Mouse (Mus musculus) erythroblast, adult 5-6 weeks (primary cell): ENCODE results near the gene Scn8a. TPM values are rescaled to one million over a fixed set of nuclear protein-coding genes. Genes with fewer than 3 reads are reported as not detected.

ENCODE experiments used
- ATAC-seq: replicated peaks from 2 replicates; pipeline ENCODE4 v1.8.0; 2016; ENCODE audit warnings: moderate number of reproducible peaks, mild to moderate bottlenecking, moderate TSS enrichment, inconsistent platforms; ENCODE audit not compliant: poor library complexity, low FRiP score, severe bottlenecking
- total RNA-seq, 2 experiments: library from RNA; stranded (forward) in 1 of 2; stranded (reverse) in 1 of 2; fragments of 150-400 nt in 1 of 2; fragments of 200-764, 138-1000 nt in 1 of 2; gene quantifications; 2 replicates each; pipeline versions ENCODE4 v1.2.3 to v1.2.4; 2015 to 2017; ENCODE audit warnings: low replicate concordance in 2 of 2

Gene Scn8a
- total RNA-seq, 2 experiments from 2014 or later, result not detected

DNA sequence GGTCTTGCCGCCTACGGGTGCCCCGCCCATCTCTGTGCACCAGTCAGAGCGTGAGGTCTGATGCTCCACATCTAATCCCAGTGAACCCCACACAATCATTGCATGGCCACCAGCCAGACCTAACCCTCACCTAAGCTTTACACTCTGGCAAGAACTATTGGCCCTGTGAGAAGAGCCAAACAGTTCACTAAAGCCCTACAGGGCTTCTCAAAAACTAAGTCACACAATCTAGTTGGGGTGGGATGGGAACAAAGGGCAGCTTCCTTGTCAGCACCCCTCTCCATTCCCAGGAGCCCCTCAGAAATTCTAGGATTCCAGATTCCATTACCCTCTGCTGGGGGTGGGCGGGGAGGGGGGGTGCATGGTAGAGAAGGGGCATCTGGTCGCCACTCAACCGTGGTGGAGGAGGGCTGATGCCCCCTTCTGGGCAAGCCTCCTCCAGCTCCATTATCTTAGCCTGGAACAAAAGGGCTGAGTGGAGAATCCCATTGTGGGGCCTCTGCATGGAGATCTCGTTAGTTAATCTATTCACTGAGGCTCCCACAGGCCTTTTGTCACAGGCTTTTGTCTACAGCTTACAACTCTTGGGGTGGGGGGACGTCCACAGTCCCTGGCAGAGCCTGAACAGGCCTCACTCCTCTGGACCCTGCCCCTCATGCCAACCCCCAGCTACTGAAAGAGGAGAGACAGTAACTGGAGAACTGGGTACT lies 190.1 kb downstream of the Scn8a start:
- ATAC-seq, result no peak

DNA sequence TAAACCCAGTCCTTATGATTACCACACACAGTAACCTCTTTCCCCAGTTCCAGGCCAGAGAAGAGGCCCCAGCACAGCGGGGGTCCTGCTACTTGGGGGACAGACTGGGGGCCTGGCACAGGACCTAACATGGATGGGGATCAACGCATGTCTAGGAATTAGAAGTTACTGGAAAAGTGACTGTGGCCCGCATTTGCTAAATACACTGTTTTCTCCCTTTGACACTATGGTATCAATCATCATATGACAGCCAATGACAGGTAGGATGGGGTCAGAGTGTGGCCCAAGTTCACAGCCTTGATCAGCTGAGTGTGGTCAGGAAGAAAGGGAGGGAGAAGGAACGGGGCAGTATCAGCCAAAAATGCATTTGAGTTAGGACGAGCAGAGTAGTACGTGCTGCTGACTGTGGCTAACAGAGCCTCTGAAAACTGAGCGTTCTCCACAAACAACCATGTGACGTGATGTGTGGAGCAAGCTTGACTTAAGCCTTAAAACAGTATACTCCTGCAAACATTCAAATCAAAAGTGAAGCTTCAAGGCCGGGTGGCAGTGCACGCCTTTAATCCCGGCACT lies 190.7 kb downstream of the Scn8a start:
- ATAC-seq, result no peak

DNA sequence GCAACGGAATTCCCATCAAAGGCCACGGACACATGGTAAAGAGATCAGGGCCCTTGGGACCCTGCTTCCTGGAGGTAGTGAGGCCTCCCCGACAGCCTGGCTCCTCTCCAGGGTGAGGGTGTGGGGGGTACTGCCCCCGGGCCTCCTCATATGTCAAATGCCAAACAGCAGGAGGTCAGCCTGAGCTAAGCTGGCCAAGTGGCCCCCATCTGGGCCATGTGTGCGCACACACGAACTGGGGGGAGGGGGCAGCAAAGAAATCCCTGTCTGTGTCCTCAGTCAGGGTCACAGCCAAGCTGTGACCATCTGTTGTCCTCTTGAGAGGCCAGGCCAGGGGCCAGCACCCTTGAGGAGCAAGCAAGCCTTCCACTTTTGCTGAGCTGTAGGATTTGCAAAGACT lies 195.4 kb downstream of the Scn8a start:
- ATAC-seq, result no peak

DNA sequence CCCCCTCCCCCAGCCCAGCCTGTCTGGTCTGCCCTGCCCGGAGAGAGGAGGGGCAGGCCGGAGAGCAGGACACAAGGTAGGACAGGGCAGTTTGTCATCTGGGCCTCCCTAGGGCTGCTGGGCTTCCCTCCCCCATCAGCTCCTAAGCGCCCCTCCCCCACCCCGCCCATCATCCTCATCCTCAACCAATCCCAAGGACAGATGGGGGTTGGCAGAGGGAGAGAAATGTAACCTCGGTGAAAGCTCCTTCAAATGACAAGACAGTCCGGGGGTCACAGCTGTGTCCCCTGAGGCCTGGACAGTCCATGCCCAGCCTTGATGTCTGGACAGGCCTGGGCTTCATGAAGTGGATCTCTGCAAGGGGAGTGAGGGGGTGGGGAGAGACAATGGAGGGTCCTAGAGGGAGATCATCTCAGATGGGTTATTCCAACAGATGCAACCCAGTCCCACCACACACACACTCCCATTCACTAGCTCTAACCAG lies 196.7 kb downstream of the Scn8a start:
- ATAC-seq, result no peak

DNA sequence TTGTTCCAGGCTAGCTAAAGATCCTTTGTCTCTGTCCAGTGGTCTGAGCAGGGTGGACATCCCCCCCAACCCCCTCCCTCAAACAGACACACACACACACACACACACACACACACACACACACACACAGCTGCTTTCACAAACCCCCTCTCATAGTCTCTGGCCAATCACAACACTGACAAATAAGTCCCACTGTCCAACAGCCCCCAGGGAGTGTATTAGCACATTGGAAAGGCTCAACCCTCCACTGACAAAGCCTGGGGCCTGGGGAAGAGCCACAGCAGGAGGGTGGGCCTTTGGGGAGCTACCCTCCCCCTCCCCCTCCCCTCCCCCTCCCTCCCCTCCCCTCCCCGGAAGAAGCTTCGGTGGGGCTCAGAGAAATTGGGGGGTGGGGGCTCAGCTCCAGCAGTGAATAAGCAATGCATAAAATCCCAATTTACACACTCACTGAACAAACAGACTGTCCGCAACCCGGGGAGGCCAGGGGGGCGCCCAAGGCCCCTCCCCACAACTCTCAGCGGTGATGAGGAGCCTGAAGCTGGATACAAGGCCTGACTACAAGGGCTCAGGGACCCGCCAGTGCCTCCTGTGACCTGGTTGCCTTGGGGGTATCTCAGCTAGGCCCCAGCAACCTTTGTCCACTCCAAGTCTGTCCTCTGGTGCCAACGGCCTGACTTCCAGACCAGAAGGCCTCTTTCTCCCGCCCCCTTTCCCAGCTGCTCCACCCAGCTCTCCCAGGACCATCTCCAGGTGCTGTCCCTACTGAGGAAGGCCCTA lies 197.4 kb downstream of the Scn8a start:
- no peak for ATAC-seq

DNA sequence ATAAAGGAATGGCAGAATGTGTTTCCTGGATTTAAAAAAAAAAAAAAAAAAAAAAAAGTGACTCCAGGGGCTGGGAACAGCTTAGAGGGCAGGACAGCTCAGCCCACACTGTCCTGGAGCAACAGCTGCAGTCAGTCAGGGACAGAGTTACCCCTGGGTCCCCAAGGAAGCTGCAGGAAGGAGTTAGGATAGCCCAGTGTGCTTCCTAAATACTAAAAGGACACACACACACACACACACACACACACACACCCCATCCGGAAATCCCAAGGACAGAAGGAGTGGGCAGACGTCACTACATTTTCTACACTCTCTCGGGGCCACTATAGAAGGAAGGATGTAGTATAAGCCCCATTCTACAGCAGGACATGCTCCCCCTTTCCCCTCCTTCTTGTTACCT lies 198.4 kb downstream of the Scn8a start:
- no peak for ATAC-seq

DNA sequence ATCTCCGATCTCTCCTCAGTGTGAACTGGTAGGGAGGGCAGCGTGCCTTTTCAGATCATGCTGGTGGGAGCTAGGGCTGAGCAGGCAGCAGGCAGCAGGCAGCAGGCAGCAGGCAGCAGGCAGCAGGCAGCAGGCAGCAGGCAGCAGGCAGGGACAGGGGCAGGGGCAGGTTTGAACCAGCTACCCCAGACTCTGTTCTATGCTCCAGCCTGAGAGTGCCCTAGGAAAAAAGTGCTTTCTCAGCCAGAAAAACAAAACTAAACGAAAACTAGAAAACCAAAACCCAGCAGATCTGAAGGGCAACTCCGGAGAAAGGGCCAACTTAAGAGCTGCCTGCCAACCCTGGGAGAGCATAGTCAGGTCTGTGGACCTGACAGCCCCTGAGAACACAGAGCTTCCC lies 199.0 kb downstream of the Scn8a start:
- ATAC-seq, result no peak

DNA sequence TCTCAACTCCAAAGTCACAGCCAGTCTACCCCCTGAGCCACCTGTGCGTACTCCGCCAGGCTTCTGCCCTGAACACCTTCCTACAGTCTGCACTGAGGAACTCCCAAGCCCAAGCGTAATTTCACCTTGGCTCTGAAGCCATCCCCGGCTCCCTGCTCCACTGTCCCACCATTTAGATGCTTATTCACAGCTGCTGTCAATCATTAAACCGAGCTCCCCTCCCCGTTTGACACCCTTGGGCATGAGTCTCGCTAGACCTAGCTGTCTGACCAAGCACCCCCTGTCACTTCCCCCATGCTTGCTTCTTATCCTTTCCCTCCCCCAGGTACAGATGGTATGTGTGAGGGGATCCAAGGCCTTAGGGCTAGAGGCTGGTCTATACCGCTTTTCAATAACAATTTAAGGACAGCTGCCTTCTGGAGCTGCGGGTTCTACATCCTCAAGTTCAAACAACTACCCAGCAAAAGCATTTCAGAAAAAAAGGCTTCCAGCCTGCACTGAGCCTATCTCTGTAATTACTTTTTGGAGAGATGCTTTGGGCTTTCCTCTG lies 200.1 kb downstream of the Scn8a start:
- ATAC-seq, result no peak

DNA sequence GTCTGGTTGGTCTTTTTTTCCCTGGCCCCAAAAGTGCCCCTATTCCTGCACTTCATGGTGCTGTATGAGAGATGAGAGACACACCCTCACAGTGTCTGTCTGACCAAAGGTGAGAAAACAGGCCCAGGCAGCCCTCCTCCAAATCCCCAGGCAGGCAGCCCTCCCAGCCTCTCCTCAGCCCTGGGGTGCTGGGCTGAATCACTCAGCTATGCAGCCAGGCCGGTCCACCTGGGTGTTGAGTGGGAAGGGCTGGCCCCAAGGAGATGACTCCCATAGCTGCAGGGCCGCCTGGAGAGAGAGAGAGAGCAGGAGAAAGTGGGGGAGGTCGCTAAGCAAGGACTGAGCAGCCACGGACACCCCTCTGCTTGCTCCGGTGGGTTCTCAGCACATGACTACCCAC lies 201.1 kb downstream of the Scn8a start:
- no peak for ATAC-seq

DNA sequence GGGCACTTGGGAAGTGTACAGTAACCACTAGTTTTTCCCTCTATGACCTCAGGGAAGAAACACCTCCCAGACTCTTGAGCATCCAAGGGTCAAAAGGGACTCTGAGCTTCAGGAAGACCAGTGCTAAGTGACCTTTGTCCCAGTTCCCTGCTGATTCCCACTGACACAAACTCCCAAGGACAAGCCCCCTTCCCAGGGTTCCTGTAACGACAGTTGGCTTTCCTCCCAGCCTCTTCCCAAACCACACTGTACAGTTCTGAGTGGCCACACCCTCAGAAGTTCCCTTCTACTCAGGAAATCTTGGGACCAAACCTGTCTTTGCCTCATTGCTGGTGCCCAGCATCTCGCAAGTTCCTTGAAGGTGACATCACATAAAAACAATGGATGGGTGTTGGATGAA lies 203.1 kb downstream of the Scn8a start:
- ATAC-seq, result no peak

DNA sequence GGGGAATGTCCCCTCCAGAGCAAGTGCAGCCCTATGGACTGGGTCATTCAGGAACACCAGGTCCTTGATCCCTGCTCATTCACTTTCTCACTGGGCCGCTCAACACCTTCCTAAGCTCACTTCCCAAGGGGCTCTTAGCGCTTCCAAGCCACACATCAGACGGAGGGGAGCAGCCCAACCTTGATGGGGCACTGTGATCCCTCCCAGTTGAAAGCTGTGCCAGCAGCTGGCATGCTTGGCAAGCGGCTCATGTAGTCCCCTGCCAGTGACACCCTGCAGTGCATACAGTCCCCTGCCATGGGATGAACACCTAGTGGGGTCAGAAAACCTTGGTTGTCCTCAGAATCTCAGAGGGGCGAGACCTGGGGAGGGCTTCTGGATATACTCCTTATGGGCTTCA lies 204.4 kb downstream of the Scn8a start:
- no peak for ATAC-seq

DNA sequence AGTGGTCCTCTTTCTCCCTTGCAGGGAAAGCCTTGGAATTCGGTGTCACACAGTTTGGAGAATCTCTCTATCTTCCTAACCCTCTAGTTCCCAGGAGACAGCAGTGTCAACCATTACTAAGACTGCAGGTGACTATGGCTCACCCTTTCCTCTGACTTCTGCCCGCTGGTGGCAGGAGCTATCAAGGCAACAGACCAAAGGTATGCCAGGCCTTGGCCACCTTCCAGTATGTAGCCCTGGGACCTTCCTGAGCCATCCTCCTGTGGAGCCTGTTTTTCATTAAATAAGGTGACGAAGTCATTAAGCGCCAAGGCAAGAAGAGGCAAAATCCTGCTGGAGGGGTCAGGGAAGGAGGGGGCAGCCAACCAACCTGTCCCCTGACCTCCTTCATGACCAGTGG lies 205.5 kb downstream of the Scn8a start:
- no peak for ATAC-seq

DNA sequence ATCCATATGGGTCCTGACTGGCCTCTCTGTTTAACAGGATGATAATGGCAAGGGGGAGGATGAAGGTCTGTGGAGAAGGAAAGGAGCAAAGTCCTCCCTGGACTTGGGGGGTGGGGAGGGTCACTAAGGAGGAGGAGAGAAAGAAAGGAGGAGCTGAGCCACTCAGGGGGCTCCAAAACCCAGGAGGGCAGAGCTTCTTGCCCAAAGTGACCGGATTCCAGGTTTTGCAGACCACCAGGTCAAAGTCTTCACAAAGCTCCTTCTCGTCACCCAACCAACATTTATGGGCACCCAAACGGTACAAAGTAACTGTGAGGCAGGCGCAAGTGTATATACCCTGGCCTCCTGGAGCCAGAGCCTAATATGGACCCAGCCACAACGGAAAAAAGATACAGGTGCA lies 206.0 kb downstream of the Scn8a start:
- no peak for ATAC-seq

DNA sequence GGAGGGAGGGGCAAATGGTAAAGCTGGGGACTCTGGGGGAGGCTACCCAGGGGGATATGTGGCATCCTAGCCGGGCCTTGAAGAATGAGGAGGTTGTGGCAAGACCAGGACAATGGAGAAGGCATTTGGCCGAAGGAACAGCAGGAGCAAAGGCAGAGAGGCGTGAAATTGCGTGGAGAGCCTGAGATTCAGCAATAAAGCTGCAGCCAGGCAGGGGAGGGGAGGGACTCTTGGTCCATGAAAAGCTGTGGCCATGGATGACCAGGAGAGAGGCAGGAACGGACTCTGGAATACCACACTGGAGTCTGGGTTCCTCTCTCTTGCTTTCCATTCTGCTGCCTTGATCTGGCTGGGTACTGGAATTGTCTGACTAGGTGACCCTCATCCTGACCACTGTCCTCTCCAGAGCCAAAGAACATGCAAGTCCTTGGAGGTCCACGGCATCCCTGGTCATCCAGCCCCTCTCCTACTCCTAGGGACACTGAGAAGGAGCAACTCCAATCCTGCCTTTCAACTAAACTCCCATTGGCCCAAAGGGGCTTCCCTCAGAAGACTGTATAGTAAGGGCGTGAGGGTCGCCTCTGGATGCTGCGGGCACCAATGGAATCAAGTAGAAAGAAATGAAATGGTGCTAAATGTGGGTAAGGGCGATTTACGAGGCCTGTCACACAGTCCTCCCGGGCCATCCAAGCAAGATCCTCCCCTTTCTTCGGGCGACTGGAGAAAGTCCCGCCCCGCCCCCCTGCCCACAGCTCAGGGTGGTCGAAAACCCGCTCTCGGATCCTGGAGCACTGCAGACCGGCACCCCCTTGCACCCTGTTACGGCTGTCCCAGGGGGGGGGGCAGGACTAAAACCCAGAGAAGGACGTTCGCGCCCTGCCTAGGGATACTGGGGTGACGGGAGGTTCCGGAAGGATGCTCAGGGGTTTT lies 206.7 kb downstream of the Scn8a start:
- no peak for ATAC-seq

DNA sequence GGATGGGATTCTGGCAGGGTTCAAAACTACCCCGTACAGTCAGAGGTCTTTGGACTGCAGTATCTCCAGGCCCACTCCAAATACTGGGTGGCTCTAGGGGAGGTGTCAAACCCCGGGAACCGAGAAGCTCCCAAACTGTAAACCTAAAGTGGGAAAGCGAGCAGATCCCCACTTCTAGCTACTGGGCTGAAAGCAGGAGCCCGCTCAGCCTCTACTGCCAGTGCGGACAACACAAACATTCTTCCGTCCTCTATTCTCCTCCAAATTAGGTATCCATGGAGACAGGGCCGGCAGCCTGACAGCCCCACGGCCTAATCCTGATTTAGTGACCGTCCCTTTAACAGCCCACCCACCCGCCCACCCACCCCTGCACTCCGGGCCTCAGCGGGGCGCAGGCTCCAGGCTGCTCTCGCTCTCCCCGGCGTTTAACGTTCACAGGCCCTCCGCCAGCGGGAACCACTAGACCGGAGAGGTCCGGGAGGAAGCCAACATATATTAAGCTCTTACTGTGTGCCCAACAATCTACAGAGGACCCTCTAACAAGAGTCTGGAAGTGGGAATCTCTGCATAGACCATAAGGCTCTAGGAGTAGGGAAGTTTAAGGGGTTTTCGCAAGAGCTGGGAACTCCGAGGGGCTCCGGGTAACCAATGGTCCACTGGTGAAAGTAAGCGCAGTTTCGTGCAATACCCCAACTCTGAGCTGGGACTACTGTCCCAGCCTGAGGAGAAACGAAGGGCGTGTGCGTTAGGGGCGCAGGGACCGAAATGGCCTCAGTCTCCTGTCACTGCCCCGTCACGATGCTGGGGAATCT lies 207.5 kb downstream of the Scn8a start:
- ATAC-seq, result no peak

DNA sequence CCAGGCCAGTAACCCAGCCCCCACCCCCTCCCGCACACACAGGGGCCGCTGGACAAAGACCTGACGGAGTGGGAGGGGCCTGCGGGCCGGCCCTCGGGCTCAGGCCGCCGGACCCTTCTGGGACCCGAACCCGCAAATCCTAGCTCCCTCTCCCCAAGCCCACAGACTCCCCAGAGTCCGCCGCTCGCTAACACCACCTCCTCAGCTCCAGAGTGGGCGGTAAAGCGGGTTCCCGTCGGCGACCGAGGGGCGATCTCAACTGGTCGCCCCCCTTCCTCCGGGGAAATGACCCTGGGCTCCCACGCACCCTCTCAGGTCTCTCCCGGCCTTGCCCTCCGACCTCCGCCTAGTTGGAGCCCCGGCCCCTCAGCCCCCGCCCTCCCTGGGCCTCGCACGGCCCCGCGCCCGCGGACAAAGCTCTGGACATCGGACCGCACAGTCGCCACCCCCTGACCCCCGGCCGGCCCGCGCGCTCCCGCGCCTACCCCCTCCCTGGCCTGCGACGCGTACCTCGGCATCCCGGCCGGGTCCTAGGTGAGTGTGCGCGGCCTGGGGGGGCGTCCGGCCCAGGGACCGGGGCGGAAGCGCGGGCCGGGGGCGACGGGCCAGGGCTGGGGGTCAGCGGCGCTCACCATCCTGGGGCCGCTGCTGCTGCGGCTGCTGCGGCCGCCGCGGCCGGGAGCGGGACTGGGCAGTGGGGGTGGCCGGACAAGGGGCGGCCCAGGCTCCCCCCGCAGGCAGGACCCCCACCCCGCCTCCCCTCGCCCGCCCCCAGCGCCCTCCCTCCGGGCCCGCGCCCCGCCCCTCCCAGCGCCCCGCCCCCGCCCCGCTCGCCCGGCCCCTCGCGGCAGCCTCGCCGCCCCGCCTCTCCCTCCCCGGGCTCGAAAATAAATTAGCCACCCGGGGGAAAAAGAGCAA lies 208.4 kb downstream of the Scn8a start, which contains the start of gene Fignl2:
TSS of gene Fignl2 (minus strand) at position 755 of the 918 bp plus-strand sequence.
- no peak for ATAC-seq

DNA sequence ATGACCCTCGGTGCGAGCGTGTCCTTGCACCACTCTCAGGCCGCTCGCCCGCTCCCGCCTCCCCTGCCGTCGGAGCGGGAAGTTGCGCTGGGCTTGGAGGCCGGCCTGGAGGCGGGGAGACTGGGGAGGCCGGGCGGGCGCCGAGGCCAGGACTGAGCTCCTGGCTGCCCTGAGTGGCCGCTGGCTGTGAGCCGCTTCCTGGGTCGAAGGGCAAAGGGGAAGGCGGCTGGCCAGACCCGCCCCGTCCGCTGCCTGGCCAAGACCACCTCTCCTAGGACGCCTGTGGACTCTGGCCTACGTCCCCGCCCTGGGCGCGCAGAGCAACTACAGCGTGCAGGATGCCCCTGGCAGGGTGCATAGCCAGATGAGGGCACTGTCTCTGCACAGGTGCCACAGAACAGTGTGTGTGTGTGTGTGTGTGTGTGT lies 209.1 kb downstream of the Scn8a start:
- no peak for ATAC-seq

DNA sequence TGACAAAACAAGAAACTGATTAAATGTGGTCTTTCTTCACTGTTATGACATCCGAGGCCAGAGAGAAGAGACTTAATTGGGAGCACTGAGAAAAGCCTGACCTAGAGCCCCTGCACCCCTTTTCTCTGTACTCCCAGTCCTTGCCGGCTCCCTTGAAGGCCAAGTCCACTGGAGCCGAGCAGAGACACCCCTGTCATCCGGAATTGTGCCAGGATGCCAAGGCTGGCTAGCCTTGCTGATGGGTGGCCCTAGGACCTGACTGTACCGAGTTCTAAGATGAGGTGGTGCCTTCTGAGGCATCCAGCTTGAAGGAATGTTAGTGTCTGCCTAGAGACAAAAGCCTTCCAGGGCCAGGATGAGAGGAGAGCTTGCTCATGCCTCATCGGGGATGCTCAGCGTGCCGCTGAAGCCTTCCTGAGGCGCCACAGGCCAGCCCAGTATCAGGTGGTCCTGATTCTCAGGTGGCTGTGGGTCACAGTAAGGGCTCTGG lies 210.4 kb downstream of the Scn8a start:
- ATAC-seq, result no peak
